Mouse (Mus musculus): ENCODE measurements around the gene Fyttd1.

Gene Fyttd1

DNA sequence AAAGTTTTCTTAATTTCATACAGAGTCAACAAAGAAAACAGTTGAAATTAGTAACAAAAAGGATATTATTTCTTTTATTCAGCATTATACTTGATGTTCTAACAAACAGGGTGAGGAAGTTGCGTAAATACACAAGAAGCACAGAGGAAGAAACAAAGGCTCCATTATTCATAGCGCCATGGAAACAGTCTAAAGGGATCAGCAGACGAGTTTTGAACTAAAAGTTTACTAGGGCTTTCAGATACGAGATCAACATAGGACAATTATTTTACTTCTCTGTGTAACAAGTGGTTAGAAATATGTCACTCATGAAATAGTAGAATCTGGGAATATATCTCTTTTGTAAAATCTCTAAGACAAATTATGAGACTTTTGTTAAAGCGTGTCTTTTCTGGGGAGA lies 68.1 kb downstream of the Fyttd1 start:
- no peak for DNase-seq (ENCODE audit: low spot score)

DNA sequence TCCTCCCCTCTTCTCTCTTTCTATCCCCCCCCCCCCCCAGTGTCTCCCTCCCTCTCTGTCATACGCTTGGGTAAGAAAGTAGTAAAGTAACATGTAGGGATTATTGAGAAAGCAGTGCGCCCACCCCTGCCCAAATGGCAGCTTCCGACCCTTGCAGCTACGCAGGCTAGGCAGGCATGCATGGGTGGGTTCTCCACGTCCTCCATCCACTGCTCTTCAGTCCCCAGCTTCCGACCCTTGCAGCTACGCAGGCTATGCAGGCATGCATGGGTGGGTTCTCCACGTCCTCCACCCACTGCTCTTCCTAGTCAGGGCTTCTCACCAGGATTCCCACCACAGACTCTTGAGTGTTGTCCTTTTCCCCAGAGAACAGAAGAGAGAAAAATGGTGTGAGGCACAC lies 70.7 kb downstream of the Fyttd1 start:
- no peak for DNase-seq (ENCODE audit: low spot score)

DNA sequence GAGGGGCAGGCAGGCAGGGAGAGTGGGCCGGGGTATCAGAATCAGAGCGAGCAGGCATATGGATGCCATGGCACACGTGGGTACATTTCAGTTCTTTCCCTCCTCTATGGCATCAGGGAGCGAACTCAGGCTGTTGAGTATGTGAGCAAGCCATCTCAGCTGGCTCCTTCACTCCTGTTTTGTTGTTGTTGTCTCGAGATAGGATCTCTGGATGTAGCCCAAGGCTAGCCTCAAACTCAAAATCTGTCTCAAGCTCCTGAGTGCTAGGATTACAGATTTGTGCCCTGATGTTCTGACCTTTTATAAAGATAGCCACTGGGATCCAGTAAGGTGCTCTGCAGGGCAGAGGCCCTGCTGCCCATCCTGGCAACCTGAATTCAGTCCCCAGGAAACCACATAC lies 71.4 kb downstream of the Fyttd1 start:
- DNase-seq (ENCODE audit: low spot score), result no peak

DNA sequence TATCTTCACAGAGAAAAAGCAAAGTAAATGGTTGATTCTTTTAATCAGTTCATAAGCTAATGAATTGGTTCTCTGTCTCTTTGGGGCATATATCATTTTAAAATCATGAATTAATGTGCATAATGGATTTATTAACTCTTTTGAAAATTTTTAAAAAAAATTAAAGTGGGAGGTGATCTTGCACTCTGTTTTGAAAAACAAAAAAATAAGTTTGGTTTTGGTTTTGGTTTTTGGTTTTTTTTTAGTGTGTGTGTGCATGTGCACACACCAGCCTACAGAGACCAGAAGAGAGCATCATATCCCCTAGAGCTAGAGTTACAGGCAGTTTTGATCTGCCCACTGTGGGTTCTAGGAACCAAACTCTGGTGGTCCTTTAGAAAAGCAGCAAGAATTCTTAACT lies 72.0 kb downstream of the Fyttd1 start:
- DNase-seq (ENCODE audit: low spot score), result no peak

DNA sequence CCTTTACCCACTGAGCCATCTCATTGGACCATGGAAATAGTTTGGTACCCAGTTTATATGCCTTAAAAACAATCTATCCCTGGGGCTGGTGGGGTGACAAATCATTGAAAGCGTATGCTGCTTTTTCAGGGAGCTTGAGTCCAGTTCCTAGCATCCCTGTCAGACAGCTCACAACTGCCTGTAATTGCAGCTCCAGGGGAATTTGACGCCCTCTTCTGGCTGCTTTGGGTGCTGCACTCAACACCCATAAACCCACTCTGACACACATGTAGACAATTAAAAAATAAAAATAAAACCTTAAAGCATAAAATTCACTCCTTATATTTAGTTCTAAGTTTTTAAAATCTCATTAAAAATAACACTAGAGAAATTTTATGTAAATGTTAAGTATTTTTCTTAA lies 73.8 kb downstream of the Fyttd1 start:
- no peak for DNase-seq (ENCODE audit: low spot score)

DNA sequence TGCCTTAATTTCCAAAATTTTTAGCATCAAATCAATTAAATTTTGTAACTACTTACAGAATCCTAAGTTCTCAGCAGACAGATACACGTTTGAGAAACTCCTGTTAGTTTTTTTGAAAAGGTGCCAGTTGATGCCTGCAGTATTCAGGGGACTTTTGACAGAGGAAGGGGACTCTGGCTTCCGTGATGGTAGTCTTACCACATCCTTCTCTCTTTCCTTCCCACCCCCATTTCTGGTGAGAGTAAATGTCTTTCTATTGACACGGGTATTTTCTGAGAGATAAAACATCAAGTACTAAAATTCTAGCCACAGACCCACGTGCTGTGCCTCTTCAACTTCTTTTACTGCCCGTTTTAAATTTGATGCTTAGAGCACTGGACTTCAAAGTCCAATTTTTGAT lies 76.5 kb downstream of the Fyttd1 start:
- DNase-seq (ENCODE audit: low spot score), result no peak

DNA sequence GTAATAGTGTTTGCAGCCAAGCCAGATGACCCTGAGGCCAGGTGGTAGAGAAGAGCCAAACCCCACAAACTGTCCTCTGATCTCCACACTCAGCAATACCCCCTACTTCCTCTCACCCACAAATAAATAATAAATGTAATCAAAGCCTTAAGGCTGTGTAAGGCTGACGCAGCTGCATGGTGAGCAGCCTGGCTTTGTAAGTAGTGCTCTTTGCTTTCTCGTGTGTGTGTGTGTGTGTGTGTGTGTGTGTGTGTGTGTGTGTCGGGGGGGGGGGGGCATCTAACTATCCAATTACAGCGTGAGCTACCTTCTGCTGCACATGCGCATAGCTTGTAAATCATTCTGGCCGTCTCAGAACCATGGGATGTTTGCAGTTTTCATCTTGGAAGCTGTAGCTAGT lies 77.0 kb downstream of the Fyttd1 start:
- DNase-seq (ENCODE audit: low spot score), result no peak

DNA sequence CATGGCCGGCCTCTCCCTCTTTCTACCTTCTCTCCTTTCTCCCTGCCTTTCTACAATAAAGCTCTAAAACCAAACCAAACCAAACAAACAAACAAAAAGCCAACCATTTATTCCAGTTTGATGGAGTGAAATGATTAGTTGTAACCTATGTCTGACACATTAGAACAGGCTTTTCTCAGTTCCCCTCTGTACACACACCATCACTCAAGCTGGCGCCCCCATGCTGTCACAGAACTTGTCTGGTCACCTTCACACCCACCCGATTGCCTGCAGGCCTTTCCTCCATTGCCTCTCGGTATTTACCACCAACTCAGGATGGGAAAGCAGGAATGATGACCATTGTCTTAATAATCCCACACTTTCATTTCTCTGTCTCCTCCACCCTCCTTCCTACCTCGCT lies 79.6 kb downstream of the Fyttd1 start:
- no peak for DNase-seq (ENCODE audit: low spot score)

Measured in layer of hippocampus, adult 11-12 months (tissue).